Mouse (Mus musculus) brain, embryonic 18.5 days (tissue): ENCODE measurements at regions not wholly inside any gene's neighbourhood (a gene's known extent, or its start where the extent isn't known, plus 50 kb on each side); places are given as distances from the start of the nearest gene placed in this dataset.

Experiments
- DNase-seq: peaks from one replicate; pipeline ENCODE4 v3.0.0-alpha.2; 2012; ENCODE audit warnings: low read depth, low spot score

DNA sequence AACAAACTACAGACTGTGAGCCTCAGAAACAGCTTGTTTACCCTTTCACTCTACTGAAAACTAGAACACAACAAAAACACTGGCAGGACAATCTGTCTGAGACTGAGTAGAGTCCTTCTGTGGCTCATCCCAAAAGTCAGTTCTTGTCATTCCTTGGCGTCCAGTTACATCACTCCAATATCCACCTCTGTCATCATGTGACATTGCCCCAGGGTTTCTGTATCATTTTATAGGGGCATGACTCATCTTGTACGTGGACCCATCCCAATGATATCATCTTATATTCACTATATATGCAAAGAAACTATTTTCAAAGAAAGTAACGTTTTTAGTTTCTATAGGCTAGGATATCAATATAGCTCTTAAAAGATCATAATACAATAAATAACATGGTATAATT lies 152.3 kb downstream of the Dkk2 start:
- no peak for DNase-seq

DNA sequence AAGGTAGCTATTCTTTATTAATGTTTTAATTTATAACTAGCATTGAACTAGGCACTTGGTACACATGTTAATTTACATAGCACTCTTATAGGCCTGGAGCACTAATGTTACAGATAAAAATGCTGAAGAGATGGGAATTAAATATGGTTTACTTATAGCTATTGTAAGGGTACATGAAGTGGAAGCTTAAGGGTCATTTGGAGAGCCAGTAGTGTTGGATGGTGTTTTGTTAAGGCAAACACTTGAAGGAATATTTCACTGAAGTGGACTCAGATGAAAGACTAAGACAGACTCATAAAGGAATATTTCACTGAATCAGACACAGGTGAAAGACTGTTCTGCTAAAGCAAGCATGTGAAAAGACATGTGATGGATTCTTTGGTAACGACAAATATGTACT lies 172.7 kb downstream of the Dkk2 start:
- DNase-seq, result no peak

DNA sequence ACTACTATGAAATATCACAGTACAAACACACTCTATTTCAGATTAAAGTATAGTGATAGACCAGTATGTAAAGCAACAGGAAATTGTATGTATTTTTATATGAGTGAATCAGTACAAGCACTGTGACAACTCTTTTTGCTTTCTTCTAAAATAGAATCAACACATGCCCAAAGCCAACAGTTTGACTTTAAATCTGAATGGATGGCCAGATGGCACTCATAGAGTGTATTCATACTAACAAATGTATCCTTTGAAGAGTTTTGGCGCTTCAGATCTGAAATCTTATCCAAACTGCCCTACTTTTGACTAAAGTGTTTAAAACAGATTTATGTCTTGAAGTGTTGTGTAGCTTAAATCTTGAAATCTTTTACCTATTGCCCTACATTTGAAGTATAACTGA lies 184.5 kb downstream of the Dkk2 start:
- DNase-seq, result peak; percentile 66

DNA sequence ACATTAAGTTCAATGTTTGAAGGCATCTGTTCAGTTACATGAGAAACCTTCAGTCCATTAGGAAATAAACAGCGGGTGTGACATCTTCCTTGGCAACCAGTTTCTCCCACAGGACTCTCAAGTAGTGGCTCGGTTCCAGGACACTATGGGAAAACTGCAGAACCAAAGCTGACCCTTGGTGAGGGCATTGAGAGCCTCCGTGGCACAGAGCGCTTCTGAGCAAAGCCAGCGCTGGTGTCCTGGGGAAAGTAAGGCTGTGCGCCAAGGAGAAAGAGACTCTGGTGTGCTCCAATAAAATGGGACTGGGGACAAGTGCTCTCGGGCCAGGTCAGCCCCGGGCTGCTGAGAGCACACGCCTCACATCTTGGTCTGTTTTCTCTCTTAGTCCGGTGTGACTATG lies 189.7 kb downstream of the Dkk2 start:
- DNase-seq, result no peak

DNA sequence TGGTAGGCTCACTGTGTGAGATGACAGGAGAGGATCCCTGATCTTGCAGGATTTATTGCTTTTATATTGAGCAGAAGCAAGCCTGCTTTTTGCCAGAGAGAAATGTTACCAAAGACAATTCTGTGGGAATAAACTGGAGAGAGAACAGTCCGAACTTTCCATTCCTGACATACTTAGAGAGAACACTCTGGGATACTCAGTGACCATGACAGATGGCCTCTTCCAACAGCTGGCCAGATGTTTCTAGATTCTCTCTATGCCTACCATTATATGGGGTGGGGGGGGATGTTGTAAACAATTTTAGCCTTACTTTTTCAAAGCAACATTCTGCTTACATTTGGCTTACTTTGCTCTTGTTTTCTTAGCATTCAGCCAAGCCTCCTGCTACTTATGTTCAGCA lies 192.7 kb downstream of the Dkk2 start:
- DNase-seq, result no peak

DNA sequence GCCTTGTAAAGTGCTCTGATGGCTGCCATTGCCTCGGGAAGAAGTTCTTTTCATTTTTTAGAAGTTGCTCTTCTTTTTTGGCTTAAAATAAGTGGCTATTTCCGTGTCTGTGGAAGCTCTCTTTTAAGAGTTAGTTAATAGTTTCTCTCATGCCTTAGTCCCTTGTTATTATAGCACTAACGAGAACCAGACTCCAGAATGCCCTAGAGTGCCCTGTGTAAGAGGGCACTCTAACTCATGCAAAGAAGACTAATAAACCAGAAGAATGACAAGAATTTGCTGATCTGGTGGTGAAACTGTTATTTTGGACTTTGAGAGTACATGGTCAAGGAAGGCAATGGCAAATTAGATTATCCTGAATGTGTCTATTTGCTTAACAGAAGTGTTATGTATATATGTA lies 202.6 kb downstream of the Dkk2 start:
- no peak for DNase-seq

DNA sequence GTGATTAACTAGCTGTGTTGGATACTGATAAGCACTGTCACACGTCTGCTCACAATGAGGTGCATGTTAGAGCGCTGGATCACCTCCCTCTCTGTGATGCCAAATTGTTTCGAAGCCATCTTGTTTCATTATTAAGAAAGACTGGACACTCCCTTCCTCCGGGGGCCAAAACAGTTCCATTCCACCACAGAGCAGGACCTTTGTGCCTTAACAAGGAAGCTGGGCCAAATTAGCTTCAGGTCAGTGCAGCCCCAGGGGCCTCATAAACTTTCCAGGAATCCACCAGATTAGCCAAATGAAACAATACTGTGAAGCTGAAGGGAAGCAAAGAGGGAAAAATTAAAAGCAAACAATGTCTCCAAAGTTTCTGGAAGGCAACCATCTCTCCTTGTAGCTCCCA lies 241.9 kb downstream of the Dkk2 start:
- no peak for DNase-seq

DNA sequence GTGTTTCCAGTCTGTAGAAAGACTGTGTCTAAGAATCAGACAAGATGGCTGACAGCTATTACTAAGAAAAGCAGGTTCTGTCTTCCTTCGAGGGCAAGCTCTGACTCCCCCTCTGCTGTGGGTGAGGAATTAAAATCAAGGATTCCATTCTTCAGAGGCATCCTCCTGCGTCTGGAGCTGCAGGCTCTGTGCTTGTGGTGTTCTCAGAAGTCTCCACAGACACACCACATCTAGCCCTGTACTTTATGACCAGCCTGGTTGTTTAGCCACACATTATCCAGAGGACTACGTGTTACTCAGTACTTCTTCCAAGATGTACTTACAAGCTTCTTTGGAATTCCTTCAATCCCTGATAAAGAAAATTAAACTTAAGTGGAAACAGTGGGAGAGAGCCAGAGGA lies 258.5 kb downstream of the Dkk2 start:
- DNase-seq, result no peak

DNA sequence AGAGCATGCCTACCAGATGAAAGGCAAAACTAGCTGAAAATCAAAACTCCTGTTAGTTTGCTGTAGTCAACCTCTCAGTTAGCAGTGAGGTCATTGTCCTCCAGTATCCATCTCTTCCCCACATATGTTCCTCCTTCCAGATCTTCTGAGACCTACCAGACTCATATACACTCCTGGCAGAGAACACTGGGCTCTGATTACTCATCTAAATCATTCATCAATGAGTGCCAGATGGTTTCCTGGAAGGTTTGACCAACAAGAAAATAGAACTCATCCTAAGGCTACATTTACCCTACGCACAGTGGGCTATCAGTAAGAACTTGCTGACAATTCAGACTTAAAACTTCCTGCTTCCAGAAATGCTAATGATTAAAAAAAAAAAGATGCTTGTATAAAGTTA lies 260.8 kb downstream of the Dkk2 start:
- no peak for DNase-seq

DNA sequence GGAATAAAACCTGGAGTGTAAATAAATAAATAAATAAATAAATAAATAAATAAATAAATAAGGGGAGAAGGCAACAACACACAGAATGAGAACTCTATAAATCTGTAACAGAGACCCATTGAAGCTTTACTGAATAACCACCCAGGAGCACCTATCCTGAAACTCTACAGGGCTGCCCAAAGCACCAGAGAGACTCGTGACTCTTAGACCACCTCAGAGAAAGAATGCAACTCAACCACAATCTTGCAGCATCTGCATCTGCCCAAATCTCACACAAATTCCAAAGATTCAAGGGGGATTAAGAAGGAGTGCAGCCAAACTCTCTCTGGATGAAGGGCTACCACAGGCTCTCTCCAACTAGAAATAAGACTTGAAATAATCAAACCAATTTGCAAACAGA lies 264.5 kb downstream of the Dkk2 start:
- DNase-seq, result no peak

DNA sequence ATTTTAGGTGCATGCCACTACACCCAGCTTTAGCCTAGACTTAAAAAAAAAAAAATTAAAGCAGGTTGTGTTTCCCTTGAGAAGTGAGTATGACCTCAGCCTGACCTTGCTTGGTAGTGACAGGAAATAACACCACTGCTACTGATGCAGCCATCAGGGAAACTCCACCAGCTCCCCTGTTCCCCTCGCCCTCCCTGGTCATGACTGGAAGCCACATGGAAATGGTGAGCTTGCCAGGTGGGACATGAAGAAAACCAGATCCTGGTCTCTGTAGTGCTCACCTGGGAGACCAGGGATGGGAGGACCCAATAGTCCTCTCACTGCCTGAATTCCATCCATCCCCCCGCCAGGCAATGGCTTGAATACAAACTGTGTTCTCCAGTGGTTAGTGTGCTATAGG lies 268.1 kb downstream of the Dkk2 start:
- DNase-seq, result no peak

DNA sequence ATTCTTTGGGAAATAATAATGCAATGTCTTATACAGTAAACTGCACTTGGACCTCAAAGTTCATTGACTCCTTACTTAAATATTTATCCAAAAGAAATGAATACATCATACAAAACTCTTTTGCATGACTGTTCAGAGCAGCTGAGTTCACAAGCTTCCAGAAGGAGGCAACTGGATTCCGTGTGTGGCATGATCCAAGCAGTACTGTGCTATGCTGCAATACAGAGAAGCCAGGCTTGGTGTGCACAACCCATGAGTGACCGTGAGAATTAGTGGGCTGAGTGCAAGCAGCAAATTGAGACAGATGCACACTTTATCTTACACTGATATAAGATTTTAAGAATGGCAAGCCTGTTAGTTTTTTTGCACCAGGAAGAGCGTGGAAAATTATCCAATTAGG lies 270.0 kb upstream of the Gimd1 start:
- DNase-seq, result no peak

DNA sequence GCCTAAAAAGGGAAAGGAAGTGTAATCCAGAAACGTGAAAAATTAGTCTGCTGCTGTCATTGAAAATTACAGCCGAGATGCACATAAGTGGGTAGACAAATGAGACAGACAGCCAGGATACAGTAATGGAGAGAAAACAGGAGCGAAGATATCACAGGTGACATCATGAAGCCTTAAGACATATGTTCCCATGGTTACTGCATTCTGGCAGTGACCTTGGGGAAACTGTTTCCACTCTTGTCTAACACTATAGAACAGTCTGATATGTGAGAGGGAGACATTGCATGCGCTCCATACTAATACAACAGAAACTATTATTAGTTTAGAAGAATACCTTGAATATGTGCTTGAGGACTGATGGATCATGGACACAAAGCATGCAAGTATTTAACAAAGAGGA lies 254.0 kb upstream of the Gimd1 start:
- no peak for DNase-seq

DNA sequence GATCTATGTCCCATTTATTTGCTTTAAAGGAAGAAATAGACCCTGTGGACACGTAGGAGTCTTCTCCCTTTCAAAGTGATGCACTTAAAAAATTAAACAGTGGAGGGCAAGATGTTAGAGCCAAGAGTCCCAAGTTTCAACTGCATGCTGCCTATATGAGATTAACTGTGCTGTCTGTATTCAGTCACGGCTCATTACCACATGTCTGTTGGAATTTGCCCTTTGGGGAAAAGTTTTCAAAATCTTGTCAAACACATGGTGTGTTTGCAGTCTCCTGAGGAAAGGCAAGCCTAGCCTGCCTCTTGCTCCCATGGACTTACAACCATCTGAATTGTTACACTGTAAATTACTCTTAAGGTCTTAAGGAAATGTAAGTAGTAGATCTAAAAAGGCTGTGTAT lies 211.9 kb upstream of the Gimd1 start:
- DNase-seq, result no peak

DNA sequence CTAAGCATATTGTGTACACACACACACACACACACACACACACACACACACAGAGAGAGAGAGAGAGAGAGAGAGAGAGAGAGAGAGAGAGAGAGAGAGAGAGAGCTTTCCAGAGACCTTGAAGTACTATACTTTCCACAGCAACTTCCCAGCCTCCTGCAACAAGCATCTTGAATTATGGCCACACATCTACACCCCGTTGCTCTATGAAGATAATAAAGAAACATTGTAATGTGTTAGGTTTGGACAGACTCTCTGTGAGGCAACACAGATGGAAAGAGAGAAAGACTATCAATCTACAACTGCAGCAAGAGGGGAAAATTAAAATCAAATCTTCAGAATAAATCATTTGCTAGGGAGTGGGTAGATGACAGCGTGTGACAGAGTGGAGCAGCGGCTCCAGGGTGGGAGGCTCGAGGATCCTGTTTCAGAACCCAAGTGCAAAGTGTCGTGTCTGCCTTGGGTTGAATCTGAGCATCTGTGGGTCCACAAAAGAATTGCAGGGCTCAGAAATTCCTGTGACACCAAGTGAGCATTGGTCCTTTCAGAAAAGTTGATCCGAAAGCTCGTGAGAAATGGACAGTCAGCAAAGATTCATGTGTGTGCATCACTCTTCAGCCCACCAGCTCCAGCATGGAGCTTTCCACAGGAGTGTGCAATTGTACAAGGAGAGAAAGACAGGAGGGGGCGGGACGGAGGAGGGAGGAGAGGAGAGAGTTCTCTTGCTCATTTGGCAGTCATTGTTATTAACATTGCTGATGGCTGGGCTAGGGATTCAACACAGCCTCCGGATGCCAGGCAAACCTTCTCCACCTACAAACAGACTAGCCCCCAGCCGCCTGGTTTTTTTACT lies 203.6 kb upstream of the Gimd1 start:
- DNase-seq, result no peak

DNA sequence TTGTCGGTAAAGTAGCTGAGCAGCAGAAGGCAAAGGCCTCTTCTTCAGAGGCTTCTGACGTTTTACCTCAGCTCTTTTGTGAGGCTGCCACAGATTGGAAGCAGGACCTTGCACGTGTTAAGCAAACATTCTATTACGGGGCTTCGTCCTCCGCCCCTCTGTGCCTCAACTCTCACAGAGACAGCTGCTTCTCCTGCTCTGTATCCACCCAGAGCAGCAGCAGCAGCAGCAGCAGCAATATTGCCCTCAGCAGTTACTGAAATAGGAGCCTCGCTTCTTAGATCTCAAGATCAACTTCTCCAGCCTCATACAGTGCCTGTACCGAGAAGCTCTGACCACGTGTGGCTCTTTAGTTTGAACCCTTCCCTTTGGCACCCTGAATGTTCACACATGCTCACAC lies 202.4 kb upstream of the Gimd1 start:
- DNase-seq, result no peak

DNA sequence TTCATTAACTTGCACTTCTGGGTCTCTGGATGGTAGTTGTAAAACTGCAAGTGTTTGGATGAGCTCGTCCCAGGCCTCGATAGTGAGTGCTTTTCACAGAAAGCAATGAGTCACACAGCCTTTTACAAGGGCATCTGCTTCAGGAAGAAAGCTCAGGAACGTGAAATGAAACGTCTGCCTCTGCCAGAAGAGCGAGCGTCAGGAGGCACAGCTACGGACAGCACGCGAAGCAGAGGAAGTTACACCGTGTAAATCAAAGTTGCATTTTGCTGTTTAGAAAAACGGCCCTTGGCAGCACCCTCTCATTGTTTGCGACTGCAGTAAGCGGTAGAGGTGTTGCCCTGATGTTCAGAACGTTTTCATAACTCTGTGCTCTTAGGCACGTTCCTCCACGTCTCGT lies 201.5 kb upstream of the Gimd1 start:
- DNase-seq, result no peak

DNA sequence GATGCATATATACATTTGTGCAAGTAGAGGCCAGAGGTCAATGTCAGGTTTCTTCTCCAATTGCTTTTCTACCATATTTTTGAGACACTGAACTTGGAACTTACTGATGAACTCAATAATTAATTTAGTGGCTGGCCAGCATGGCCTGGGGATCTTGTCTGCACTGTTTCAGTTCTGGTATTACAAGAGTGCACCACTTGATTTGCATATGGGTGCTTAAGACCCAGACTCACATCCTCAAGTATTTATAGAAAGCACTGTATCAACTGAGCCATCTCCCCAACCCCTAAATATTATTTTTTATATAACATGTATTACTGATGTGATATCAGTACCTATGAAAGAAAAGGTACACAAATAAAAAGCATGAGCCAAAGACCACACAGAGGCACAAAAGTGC lies 197.8 kb upstream of the Gimd1 start:
- no peak for DNase-seq

DNA sequence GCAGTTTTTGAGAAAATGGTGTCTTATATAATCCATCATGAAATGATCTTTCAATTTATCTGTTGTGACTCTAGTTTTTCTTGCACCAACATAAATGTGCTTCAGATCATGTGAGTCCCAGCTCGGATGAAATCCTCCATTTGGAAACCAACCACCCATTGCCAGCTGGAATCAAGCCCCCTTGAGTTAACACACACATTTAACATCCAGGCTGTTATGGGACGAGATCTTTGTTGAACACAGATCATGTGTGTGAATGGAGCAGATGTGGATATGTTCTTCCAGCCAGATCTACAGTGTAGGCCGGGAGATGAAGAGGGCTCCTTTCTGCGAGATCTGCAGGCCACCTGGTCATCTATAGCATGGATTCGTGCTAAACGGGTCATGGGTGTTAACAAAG lies 188.4 kb upstream of the Gimd1 start:
- no peak for DNase-seq

DNA sequence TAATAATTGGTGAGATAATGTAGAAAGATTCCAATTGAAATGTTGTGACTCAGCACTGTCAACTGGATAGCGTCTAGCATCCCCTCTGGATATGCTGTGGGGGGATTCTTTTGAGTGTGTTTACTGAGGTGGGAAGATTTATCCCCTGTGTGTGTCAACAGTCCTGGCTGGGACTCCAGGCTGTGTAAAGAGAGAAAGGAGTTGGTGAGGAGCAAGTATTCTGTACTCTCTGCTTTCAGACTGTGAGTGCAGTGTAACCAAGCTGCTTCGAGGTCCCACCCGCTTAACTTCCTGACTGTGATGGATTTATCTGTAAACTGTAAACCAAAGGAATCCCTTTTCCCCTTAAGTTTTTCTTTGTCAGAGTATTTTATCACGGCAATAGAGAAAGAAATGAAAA lies 175.7 kb upstream of the Gimd1 start:
- no peak for DNase-seq

DNA sequence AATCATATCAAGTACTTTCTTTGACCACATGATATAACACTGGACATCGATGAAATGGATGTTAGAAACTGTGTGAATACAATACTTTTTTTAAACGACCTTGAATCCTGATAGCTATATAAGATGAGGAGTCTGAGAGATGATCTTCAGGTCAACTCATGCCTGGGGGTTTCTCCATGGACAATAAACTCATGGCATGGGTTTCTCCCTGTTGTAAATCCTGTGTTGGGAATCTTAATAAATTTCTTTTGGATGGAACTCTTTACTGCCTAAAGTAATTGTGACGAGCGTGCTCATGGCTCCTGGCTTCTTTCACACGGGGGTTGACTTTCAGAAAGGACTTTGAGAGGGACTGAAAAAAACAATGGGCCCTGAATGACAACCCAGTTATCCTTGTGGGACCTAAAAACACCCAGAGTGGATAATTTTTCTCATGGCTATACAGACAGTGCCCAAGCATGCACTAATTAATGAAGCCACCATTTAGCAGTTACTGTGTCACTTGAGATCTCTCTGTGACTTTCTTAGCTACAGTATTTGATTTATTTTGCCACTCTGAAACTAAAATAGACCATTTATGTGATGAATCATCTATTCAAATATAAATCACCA lies 167.2 kb upstream of the Gimd1 start:
- no peak for DNase-seq

DNA sequence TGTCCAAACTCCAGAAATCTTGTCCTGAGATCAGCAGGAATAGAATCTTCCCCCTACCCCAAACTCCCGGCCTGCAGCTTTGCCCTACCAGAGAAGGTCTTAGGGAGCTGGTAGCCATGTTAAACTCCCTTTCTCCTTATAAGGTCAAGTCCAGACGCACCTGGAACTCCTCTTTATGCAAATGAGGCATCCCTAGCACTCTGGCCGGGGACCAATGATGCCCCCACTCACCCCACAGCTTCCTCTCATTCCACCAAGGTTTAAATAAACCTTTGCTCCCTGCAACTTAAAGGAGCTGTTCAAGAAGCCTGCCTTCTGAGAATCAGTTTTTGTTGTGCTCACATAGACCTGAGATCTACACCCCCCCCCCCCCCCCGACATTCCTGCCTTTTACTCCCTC lies 158.6 kb upstream of the Gimd1 start:
- DNase-seq, result no peak

DNA sequence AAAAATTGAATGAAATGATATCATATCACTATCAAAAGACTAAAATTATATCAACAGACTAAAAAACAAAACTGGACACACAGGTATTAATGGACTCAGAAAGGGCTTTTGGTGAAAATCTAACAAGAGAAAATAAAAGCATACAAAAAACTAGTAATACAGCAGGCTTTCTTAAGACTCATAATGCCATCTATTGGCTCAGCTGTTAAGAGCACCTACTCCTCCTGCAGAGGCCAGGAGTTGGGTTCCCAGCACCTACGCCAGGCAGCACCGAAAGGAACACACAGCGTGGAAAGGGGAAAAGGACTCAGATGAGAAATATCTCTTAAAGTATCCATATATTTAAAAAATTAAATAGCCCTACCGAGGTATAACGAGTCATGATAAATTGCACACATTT lies 151.9 kb upstream of the Gimd1 start:
- no peak for DNase-seq

DNA sequence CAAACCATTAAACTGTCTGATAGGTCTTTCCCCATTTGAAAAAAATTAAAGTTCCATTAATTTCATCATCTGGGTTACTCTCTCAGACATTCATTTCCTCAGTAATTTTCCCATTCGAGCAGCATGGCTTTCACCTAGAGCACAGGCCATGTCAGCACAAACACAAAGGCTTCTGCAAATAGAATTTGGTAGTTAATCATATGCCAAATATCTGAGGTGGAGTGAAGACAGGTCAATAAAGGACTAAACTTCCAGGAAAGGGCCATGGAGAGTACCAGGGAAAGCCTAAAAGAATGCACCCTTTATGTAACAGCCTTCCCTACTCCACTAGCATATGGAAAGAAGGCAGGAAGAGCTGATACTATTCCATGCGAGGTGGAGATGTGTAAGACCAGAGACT lies 150.3 kb upstream of the Gimd1 start:
- DNase-seq, result no peak
